Mouse (Mus musculus): Measurements from ENCODE around the gene Slc6a3. TPM values are rescaled to one million over a fixed set of nuclear protein-coding genes. Genes with fewer than 3 reads are reported as not detected.

The Slc6a3 gene
- polyA plus RNA-seq, 1 experiment from 2014 or later = 0.17 TPM

GRCm38 (mm10) chr13:73499893-73500604 is 36.5 kb upstream of the Slc6a3 start:
- no peak overlapping the region for H3K9ac ChIP-seq (ENCODE audit: low read length)
- H3K27ac ChIP-seq (replicated peaks; ENCODE audit: low read depth, low read length) = no peak overlapping the region
- H3K4me2 ChIP-seq (ENCODE audit: low read depth, severe bottlenecking) = no peak overlapping the region
- H3K4me3 ChIP-seq (ENCODE audit: low read depth, low read length) = no peak overlapping the region
- no peaks in the 10 kb centered on the region for H3K9me3 ChIP-seq (ENCODE audit: control insufficient read depth, low read length)
- ATAC-seq (ENCODE audit: insufficient number of reproducible peaks, low FRiP score, low TSS enrichment, low read depth) (no peak), DNase-seq (ENCODE audit: low spot score) (no peak)
- no peaks in the 10 kb centered on the region for H3K27me3 ChIP-seq (ENCODE audit: control insufficient read depth, insufficient read depth, low read length)
- H3K4me1 ChIP-seq (ENCODE audit: control insufficient read depth, insufficient read depth, low read length) = no peaks in the 10 kb centered on the region
- WGBS = 80% methylated on average over 6 of the region's 6 CpGs
- peaks cover 15% of the 10 kb centered on the region for H3K36me3 ChIP-seq (ENCODE audit: control insufficient read depth, insufficient read depth, low read length)

DNA sequence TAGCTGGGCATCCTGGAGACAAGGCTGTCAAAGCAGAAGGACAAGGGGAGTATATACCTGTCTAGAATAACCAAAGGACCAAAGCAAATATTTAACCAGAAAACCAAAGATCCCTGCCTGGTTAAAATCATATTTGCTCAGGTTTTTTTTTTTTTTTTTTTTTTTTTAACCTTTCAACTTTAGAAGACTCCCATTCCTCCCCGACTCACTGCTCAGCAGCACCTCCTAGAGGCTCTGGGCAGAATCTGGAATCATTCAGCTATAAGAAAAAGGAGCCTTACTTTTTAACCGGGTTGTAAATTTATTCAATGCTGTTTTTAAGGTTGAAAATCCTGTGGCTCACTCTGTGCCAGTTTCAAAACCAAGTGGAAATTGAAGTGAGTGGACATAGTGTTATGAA is 33.8 kb upstream of the Slc6a3 start:
- Histone ChIP-seq H3K27ac (replicated peaks; ENCODE audit: low read depth, low read length) (no peak overlapping the region), H3K36me3 (ENCODE audit: control insufficient read depth, insufficient read depth, low read length) (peaks cover 15% of the 10 kb centered on the region), H3K27me3 (ENCODE audit: control insufficient read depth, insufficient read depth, low read length) (no peaks in the 10 kb centered on the region), H3K9me3 (ENCODE audit: control insufficient read depth, low read length) (no peaks in the 10 kb centered on the region), H3K9ac (ENCODE audit: low read length) (no peak overlapping the region), H3K4me3 (ENCODE audit: low read depth, low read length) (no peak overlapping the region), H3K4me1 (ENCODE audit: control insufficient read depth, insufficient read depth, low read length) (no peaks in the 10 kb centered on the region), H3K4me2 (ENCODE audit: low read depth, severe bottlenecking) (no peak overlapping the region)
- DNase-seq (ENCODE audit: low spot score) = no peak
- WGBS = 72% methylated on average over 2 of the region's 2 CpGs
- ATAC-seq (ENCODE audit: insufficient number of reproducible peaks, low FRiP score, low TSS enrichment, low read depth) = no peak

DNA sequence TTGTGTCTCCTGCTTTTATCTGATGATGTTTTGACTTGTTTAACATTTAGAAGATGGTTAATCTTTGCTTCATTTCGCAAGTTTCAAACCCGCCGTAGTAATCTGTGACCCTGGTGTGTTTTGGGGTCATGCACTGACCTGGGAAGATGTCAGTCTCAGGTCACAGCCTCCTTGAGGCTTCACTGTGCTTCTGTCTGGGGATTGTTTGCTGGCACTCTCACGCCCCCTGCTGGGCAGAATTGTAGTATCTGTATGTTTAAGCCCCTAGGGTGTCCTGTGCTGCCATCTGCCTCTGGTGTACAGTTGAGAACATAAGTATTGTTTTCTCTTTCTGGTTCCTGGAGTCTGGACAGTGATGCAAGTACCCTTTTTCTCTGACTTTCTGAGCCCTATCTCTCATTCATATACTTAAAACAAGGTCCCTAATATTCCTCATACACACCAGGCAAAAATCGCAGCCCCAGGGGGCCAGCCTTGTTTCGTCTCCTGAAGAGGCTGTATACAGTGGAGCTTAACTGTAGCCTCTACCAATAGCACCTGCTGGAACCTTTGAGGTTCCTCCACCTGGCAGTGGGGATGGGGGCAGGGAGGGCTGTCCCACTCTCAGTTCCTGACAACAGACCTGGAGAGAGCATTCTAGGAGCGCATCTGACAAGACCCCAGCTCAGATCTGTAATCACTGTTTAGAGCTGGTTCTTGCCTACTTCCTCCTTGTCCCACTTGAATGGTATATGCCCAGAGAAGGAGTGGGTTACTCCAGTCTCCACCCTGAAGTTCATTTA is 30.7 kb upstream of the Slc6a3 start:
- Histone ChIP-seq H3K4me2 (ENCODE audit: low read depth, severe bottlenecking) (no peak overlapping the region), H3K27me3 (ENCODE audit: control insufficient read depth, insufficient read depth, low read length) (no peaks in the 10 kb centered on the region), H3K27ac (replicated peaks; ENCODE audit: low read depth, low read length) (no peak overlapping the region), H3K4me1 (ENCODE audit: control insufficient read depth, insufficient read depth, low read length) (no peaks in the 10 kb centered on the region), H3K9ac (ENCODE audit: low read length) (no peak overlapping the region), H3K9me3 (ENCODE audit: control insufficient read depth, low read length) (no peaks in the 10 kb centered on the region), H3K4me3 (ENCODE audit: low read depth, low read length) (no peak overlapping the region), H3K36me3 (ENCODE audit: control insufficient read depth, insufficient read depth, low read length) (peaks cover 14% of the 10 kb centered on the region)
- ATAC-seq (ENCODE audit: insufficient number of reproducible peaks, low FRiP score, low TSS enrichment, low read depth) (no peak), DNase-seq (ENCODE audit: low spot score) (peak; percentile 82)
- WGBS = 68% methylated on average over 7 of the region's 7 CpGs

GRCm38 (mm10) chr13:73508817-73509550 is 27.6 kb upstream of the Slc6a3 start:
- no peak for ATAC-seq (ENCODE audit: insufficient number of reproducible peaks, low FRiP score, low TSS enrichment, low read depth)
- H3K4me1 ChIP-seq (ENCODE audit: control insufficient read depth, insufficient read depth, low read length) = no peaks in the 10 kb centered on the region
- WGBS = 87% methylated on average over 8 of the region's 8 CpGs

DNA sequence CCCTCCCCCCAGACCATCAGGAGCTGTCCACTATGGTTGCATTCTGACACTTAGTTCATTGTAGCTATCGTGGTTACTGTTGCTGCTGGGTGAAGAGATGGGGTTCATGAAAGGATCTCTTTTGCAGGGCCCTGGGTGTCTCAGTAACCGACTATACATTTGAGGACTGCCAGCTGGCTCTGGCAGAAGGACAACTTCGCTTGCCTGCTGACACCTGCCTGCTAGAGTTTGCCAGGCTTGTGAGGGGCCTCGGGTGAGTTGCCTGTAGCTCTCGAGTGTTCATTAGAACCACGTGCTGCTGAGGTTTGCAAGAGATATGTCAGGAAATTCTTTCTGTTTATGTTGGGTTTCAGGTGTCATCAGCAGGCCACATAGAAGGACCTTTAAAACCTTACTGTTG is 26.7 kb upstream of the Slc6a3 start:
- no peak for DNase-seq (ENCODE audit: low spot score)
- WGBS = 82% methylated on average over 6 of the region's 6 CpGs

More at GRCm38 (mm10) chr13:73508817-73509550, 27.6 kb upstream of the Slc6a3 start:
- Histone ChIP-seq H3K4me3 (ENCODE audit: low read depth, low read length) (no peak overlapping the region), H3K27me3 (ENCODE audit: control insufficient read depth, insufficient read depth, low read length) (no peaks in the 10 kb centered on the region), H3K27ac (replicated peaks; ENCODE audit: low read depth, low read length) (no peak overlapping the region), H3K36me3 (ENCODE audit: control insufficient read depth, insufficient read depth, low read length) (peaks cover 29% of the 10 kb centered on the region), H3K4me2 (ENCODE audit: low read depth, severe bottlenecking) (no peak overlapping the region), H3K9ac (ENCODE audit: low read length) (no peak overlapping the region), H3K9me3 (ENCODE audit: control insufficient read depth, low read length) (no peaks in the 10 kb centered on the region)
- DNase-seq (ENCODE audit: low spot score) = no peak

GRCm38 (mm10) chr13:73512776-73513673 is 23.5 kb upstream of the Slc6a3 start:
- DNase-seq (ENCODE audit: low spot score) (peak; percentile 89), ATAC-seq (ENCODE audit: insufficient number of reproducible peaks, low FRiP score, low TSS enrichment, low read depth) (no peak; the same call in 1 of the 2 replicates)
- Histone ChIP-seq H3K27ac (replicated peaks; ENCODE audit: low read depth, low read length) (no peak overlapping the region), H3K4me3 (ENCODE audit: low read depth, low read length) (no peak overlapping the region), H3K36me3 (ENCODE audit: control insufficient read depth, insufficient read depth, low read length) (peaks cover 35% of the 10 kb centered on the region), H3K4me1 (ENCODE audit: control insufficient read depth, insufficient read depth, low read length) (no peaks in the 10 kb centered on the region), H3K27me3 (ENCODE audit: control insufficient read depth, insufficient read depth, low read length) (no peaks in the 10 kb centered on the region), H3K9me3 (ENCODE audit: control insufficient read depth, low read length) (no peaks in the 10 kb centered on the region), H3K4me2 (ENCODE audit: low read depth, severe bottlenecking) (no peak overlapping the region), H3K9ac (ENCODE audit: low read length) (no peak overlapping the region)
- 62% methylated on average over 13 of the region's 13 CpGs for WGBS

More for the DNA sequence above, 26.7 kb upstream of the Slc6a3 start:
- Histone ChIP-seq H3K4me3 (ENCODE audit: low read depth, low read length) (no peak overlapping the region), H3K27me3 (ENCODE audit: control insufficient read depth, insufficient read depth, low read length) (no peaks in the 10 kb centered on the region), H3K27ac (replicated peaks; ENCODE audit: low read depth, low read length) (no peak overlapping the region), H3K4me1 (ENCODE audit: control insufficient read depth, insufficient read depth, low read length) (no peaks in the 10 kb centered on the region), H3K36me3 (ENCODE audit: control insufficient read depth, insufficient read depth, low read length) (peaks cover 34% of the 10 kb centered on the region), H3K4me2 (ENCODE audit: low read depth, severe bottlenecking) (no peak overlapping the region), H3K9me3 (ENCODE audit: control insufficient read depth, low read length) (no peaks in the 10 kb centered on the region), H3K9ac (ENCODE audit: low read length) (no peak overlapping the region)
- no peak for ATAC-seq (ENCODE audit: insufficient number of reproducible peaks, low FRiP score, low TSS enrichment, low read depth)

DNA sequence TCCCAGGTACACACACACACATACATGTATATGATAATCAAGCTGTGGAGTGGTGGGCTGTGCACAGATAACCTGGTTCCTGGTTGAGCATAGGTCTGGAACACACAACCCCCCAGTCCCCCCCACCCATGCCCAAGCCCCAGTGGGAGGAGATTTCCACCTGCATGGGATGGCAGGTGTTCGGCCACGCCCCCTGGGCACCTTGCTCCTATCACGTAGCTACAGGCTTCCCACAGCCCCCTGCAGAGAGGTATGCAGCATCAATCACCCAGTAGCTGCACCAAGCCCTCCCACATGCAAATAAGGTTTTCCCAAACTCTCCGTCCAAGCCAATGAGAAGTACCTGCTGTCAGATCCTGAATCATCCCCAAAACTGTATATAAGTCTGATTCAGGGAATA is 19.7 kb upstream of the Slc6a3 start:
- H3K4me1 ChIP-seq (ENCODE audit: control insufficient read depth, insufficient read depth, low read length) = no peaks in the 10 kb centered on the region
- H3K9ac ChIP-seq (ENCODE audit: low read length) = no peak overlapping the region
- H3K27ac ChIP-seq (replicated peaks; ENCODE audit: low read depth, low read length) = no peak overlapping the region
- peaks cover 22% of the 10 kb centered on the region for H3K36me3 ChIP-seq (ENCODE audit: control insufficient read depth, insufficient read depth, low read length)
- no peak overlapping the region for H3K4me3 ChIP-seq (ENCODE audit: low read depth, low read length)
- H3K4me2 ChIP-seq (ENCODE audit: low read depth, severe bottlenecking) = no peak overlapping the region
- 71% methylated on average over 4 of the region's 4 CpGs for WGBS
- no peak for DNase-seq (ENCODE audit: low spot score)
- ATAC-seq (ENCODE audit: insufficient number of reproducible peaks, low FRiP score, low TSS enrichment, low read depth) = no peak
- no peaks in the 10 kb centered on the region for H3K27me3 ChIP-seq (ENCODE audit: control insufficient read depth, insufficient read depth, low read length)
- H3K9me3 ChIP-seq (ENCODE audit: control insufficient read depth, low read length) = no peaks in the 10 kb centered on the region

Measured in limb, embryonic 11.5 days (tissue).